Mouse (Mus musculus) cortical plate, adult 2 months (tissue): ENCODE results near the gene Ppan.
A peak's percentile ranks its signal among the peaks of the same experiment; 100 is the strongest.

Experiments
- CTCF ChIP-seq: fragments of 200-500 bp; IDR thresholded peaks from 2 replicates; pipeline ENCODE4 v1.5.1; 2011; ENCODE audit warnings: mild to moderate bottlenecking, control low read depth, low read length; ENCODE audit not compliant: insufficient read depth; ENCODE audit errors: extremely low read depth
- POLR2A ChIP-seq: fragments of 200-500 bp; IDR thresholded peaks from 2 replicates; pipeline ENCODE4 v1.6.1; 2011; ENCODE audit warnings: mild to moderate bottlenecking, low read length, control low read depth; ENCODE audit not compliant: insufficient read depth; ENCODE audit errors: extremely low read depth

DNA sequence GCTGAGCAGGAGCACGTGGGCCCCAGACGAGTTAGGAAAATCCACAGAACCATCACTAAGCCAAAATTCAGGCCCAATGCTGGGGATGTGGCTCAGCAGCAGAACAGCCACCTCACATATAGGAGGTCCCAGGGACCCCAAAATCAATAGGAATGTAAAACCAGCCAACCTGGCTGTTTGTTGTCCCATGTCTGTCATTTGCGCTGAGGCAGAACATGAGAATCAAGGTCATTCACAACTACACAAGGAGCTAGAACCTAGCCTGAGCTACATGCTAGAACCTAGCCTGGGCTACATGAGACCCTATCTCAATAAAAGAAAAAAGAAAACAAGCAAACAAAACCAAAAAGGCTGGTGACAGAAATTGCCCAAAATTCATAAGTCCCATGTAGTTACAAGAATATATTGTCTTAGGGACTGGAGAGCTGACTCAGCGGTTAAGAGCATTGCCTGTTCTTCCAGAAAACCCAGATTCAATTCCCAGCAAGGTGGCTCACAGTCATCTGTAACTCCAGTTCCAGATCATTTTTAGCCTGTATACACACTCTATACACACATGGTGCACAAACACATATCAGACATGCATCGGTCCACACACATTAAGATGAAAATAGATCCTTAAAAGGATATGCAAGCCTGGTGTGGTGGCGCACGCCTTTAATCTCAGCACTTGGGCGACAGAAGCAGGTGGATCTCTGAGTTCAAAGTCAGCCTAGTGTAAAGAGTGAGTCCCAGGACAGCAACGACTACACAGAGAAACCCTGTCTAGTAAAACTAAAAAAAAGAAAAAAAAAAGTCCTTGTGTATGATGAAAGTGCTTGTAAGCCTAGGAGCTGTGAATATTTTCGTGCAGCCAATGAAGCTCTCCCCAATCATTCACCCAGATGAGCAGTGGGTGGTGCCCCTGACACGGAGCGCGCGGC lies 10.6 kb upstream of the Ppan start:
- TF ChIP-seq POLR2A (peak; percentile 81), CTCF (no peak)
